Mouse (Mus musculus): ENCODE results near the gene Galnt10. TPM values are rescaled to one million over a fixed set of nuclear protein-coding genes. Genes with fewer than 3 reads are reported as not detected.

Gene Galnt10
- polyA plus RNA-seq, 1 experiment from 2014 or later = 13.8 TPM

- 94% methylated on average over 12 of the region's 12 CpGs for WGBS (ENCODE audit: missing documents)
These were observed 37.9 kb downstream of the Galnt10 start for GRCm38 (mm10) chr11:57683125-57683524.

GRCm38 (mm10) chr11:57683931-57684330, 38.7 kb downstream of the Galnt10 start:
- Histone ChIP-seq H3K4me3 (ENCODE audit: inconsistent target) (no peak overlapping the region), H3K36me3 (ENCODE audit: inconsistent target) (no peaks in the 10 kb centered on the region), H3K27ac (no peak overlapping the region), H3K79me2 (ENCODE audit: inconsistent target) (no peaks in the 10 kb centered on the region; the same call in 1 of the 2 replicates)
- WGBS (ENCODE audit: missing documents) = 98% methylated on average over 8 of the region's 8 CpGs

More at GRCm38 (mm10) chr11:57683125-57683524, 37.9 kb downstream of the Galnt10 start:
- H3K36me3 ChIP-seq (ENCODE audit: inconsistent target) = no peaks in the 10 kb centered on the region
- no peak overlapping the region for H3K4me3 ChIP-seq (ENCODE audit: inconsistent target)
- H3K79me2 ChIP-seq (ENCODE audit: inconsistent target) = no peaks in the 10 kb centered on the region; the same call in 1 of the 2 replicates
- no peak overlapping the region for H3K27ac ChIP-seq

GRCm38 (mm10) chr11:57684891-57685290, 39.6 kb downstream of the Galnt10 start:
- WGBS (ENCODE audit: missing documents) = 74% methylated on average over 5 of the region's 5 CpGs
- H3K27ac ChIP-seq = no peak overlapping the region
- H3K79me2 ChIP-seq (ENCODE audit: inconsistent target) = no peaks in the 10 kb centered on the region; the same call in 1 of the 2 replicates

GRCm38 (mm10) chr11:57685689-57686454, 40.6 kb downstream of the Galnt10 start:
- peak overlapping the region; percentile 15; the same call in 1 of the 2 replicates for H3K4me3 ChIP-seq (ENCODE audit: inconsistent target)
- H3K36me3 ChIP-seq (ENCODE audit: inconsistent target) = no peaks in the 10 kb centered on the region
- no peaks in the 10 kb centered on the region; the same call in 1 of the 2 replicates for H3K79me2 ChIP-seq (ENCODE audit: inconsistent target)
- 3% methylated on average over 9 of the region's 10 CpGs for WGBS (ENCODE audit: missing documents)
- peak overlapping the region; percentile 60 for H3K27ac ChIP-seq

More at GRCm38 (mm10) chr11:57684891-57685290, 39.6 kb downstream of the Galnt10 start:
- Histone ChIP-seq H3K4me3 (ENCODE audit: inconsistent target) (no peak overlapping the region), H3K36me3 (ENCODE audit: inconsistent target) (no peaks in the 10 kb centered on the region)

- WGBS (ENCODE audit: missing documents) = 98% methylated on average over 12 of the region's 12 CpGs
- no peaks in the 10 kb centered on the region for H3K36me3 ChIP-seq (ENCODE audit: inconsistent target)
- no peaks in the 10 kb centered on the region; the same call in 1 of the 2 replicates for H3K79me2 ChIP-seq (ENCODE audit: inconsistent target)
- H3K4me3 ChIP-seq (ENCODE audit: inconsistent target) = no peak overlapping the region
- H3K27ac ChIP-seq = peak overlapping the region; percentile 60
These were observed 41.6 kb downstream of the Galnt10 start for GRCm38 (mm10) chr11:57686797-57687196.

GRCm38 (mm10) chr11:57687258-57687657, 42.0 kb downstream of the Galnt10 start:
- Histone ChIP-seq H3K36me3 (ENCODE audit: inconsistent target) (no peaks in the 10 kb centered on the region), H3K4me3 (ENCODE audit: inconsistent target) (no peak overlapping the region), H3K27ac (no peak overlapping the region), H3K79me2 (ENCODE audit: inconsistent target) (no peaks in the 10 kb centered on the region; the same call in 1 of the 2 replicates)
- WGBS (ENCODE audit: missing documents) = 97% methylated on average over 9 of the region's 9 CpGs

- Histone ChIP-seq H3K36me3 (ENCODE audit: inconsistent target) (no peaks in the 10 kb centered on the region), H3K4me3 (ENCODE audit: inconsistent target) (no peak overlapping the region), H3K79me2 (ENCODE audit: inconsistent target) (no peaks in the 10 kb centered on the region; the same call in 1 of the 2 replicates), H3K27ac (no peak overlapping the region)
- 60% methylated on average over 14 of the region's 14 CpGs for WGBS (ENCODE audit: missing documents)
These were observed 43.1 kb downstream of the Galnt10 start for GRCm38 (mm10) chr11:57688179-57688929.

GRCm38 (mm10) chr11:57689811-57690210, 44.6 kb downstream of the Galnt10 start:
- Histone ChIP-seq H3K36me3 (ENCODE audit: inconsistent target) (no peaks in the 10 kb centered on the region), H3K79me2 (ENCODE audit: inconsistent target) (no peaks in the 10 kb centered on the region; the same call in 1 of the 2 replicates), H3K27ac (no peak overlapping the region), H3K4me3 (ENCODE audit: inconsistent target) (no peak overlapping the region)
- 92% methylated on average over 6 of the region's 6 CpGs for WGBS (ENCODE audit: missing documents)

- Histone ChIP-seq H3K36me3 (ENCODE audit: inconsistent target) (no peaks in the 10 kb centered on the region), H3K79me2 (ENCODE audit: inconsistent target) (no peaks in the 10 kb centered on the region; the same call in 1 of the 2 replicates), H3K27ac (no peak overlapping the region), H3K4me3 (ENCODE audit: inconsistent target) (no peak overlapping the region)
- 92% methylated on average over 5 of the region's 5 CpGs for WGBS (ENCODE audit: missing documents)
These were observed 45.6 kb downstream of the Galnt10 start for GRCm38 (mm10) chr11:57690836-57691235.

- Histone ChIP-seq H3K36me3 (ENCODE audit: inconsistent target) (no peaks in the 10 kb centered on the region), H3K27ac (no peak overlapping the region), H3K79me2 (ENCODE audit: inconsistent target) (no peaks in the 10 kb centered on the region; the same call in 1 of the 2 replicates), H3K4me3 (ENCODE audit: inconsistent target) (no peak overlapping the region)
- WGBS (ENCODE audit: missing documents) = 64% methylated on average over 6 of the region's 6 CpGs
These were observed 46.7 kb downstream of the Galnt10 start for GRCm38 (mm10) chr11:57691939-57692338.

GRCm38 (mm10) chr11:57692726-57693125, 47.5 kb downstream of the Galnt10 start:
- H3K79me2 ChIP-seq (ENCODE audit: inconsistent target) = no peaks in the 10 kb centered on the region; the same call in 1 of the 2 replicates
- 94% methylated on average over 7 of the region's 7 CpGs for whole genome bisulfite sequencing (ENCODE audit: missing documents)
- no peak overlapping the region for H3K4me3 ChIP-seq (ENCODE audit: inconsistent target)
- no peaks in the 10 kb centered on the region for H3K36me3 ChIP-seq (ENCODE audit: inconsistent target)
- no peak overlapping the region for H3K27ac ChIP-seq

- H3K36me3 ChIP-seq (ENCODE audit: inconsistent target) = no peaks in the 10 kb centered on the region
- no peak overlapping the region for H3K4me3 ChIP-seq (ENCODE audit: inconsistent target)
- WGBS (ENCODE audit: missing documents) = 95% methylated on average over 6 of the region's 6 CpGs
- H3K27ac ChIP-seq = no peak overlapping the region
- no peaks in the 10 kb centered on the region for H3K79me2 ChIP-seq (ENCODE audit: inconsistent target)
These were observed 49.2 kb downstream of the Galnt10 start for GRCm38 (mm10) chr11:57694486-57694885.

GRCm38 (mm10) chr11:57696207-57696676, 51.0 kb downstream of the Galnt10 start:
- no peaks in the 10 kb centered on the region for H3K36me3 ChIP-seq (ENCODE audit: inconsistent target)

GRCm38 (mm10) chr11:57696807-57697251, 51.6 kb downstream of the Galnt10 start:
- no peak overlapping the region for H3K27ac ChIP-seq
- 88% methylated on average over 5 of the region's 5 CpGs for WGBS (ENCODE audit: missing documents)
- H3K36me3 ChIP-seq (ENCODE audit: inconsistent target) = no peaks in the 10 kb centered on the region
- no peak overlapping the region for H3K4me3 ChIP-seq (ENCODE audit: inconsistent target)
- no peaks in the 10 kb centered on the region for H3K79me2 ChIP-seq (ENCODE audit: inconsistent target)

More at GRCm38 (mm10) chr11:57696207-57696676, 51.0 kb downstream of the Galnt10 start:
- Histone ChIP-seq H3K79me2 (ENCODE audit: inconsistent target) (no peaks in the 10 kb centered on the region), H3K4me3 (ENCODE audit: inconsistent target) (no peak overlapping the region), H3K27ac (no peak overlapping the region)
- 46% methylated on average over 17 of the region's 17 CpGs for WGBS (ENCODE audit: missing documents)
